In the genomic region with DNA sequence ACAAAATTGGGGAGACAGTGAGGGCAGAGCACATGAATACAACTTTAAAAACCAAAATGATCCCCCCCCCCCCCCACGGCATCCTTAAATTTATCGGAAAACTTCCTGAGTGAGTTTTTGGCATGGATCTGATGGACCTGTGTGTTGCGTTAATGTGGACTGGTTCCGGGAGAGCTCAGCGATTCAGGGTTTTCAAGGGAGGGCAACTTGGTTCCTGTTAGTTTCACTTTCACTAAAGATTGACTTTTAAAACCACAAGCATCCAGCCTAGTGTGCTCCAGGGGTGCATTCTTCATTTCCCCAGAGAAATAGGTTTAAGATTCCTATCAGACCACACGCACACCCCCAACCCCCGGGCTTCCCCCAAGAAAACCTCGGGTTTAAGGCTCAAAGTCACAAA, we compare ENCODE assay signal across 8 mouse cellular contexts. TPM values are rescaled to one million over a fixed set of nuclear protein-coding genes. Genes with fewer than 3 reads are reported as not detected.
DNase-seq lines count a peak whose midpoint lies in the region; ATAC-seq and TF ChIP-seq lines count a peak whose summit lies in the region.

No protein-coding gene starts in this region.

- no peaks in the 10 kb centered on the region for H3K36me3 ChIP-seq in spleen, adult 2 months (ENCODE audit: control insufficient read depth, insufficient read depth, low read length)
- H3K36me3 ChIP-seq in forebrain, embryonic 14.5 days (ENCODE audit: control insufficient read depth, insufficient read depth, low read length) = no peaks in the 10 kb centered on the region

- TF ChIP-seq POLR2A in spleen, adult 2 months (IDR thresholded peaks at IDR 0.05; ENCODE audit: low read depth, low read length) = no peak

- H3K27ac ChIP-seq in spleen, adult 2 months (ENCODE audit: insufficient read depth, low read length) = peak overlapping the region; percentile 86; the same call in 1 of the 2 replicates
- H3K27ac ChIP-seq in forebrain, embryonic 14.5 days (ENCODE audit: low read depth, low read length) = no peak overlapping the region

- DNase-seq in spleen, adult 2 months (ENCODE audit: low read depth in 1 of 2, low spot score in 2 of 2) = peak in 1 of 2 experiments; percentile 29
- no peak for DNase-seq in spleen, postnatal 4 days (ENCODE audit: low spot score in 2 of 2)
- DNase-seq in forebrain, embryonic 14.5 days (ENCODE audit: low spot score) = no peak
- DNase-seq in kidney, adult 18-20 months = peak; percentile 43
- peak; percentile 50 for DNase-seq in lung, postnatal 10 days
- DNase-seq in testis, postnatal 10 days (ENCODE audit: low spot score) = peak; percentile 41
- DNase-seq in urinary bladder, adult 2 months (ENCODE audit: low spot score) = no peak
- DNase-seq in right cerebral cortex, postnatal 25 days = no peak

- peaks cover 17% of the 10 kb centered on the region; the same call in 1 of the 2 replicates for H3K4me1 ChIP-seq in spleen, adult 2 months (ENCODE audit: control insufficient read depth, insufficient read depth, insufficient read length)
- peaks cover 3% of the 10 kb centered on the region; the same call in 1 of the 2 replicates for H3K4me1 ChIP-seq in forebrain, embryonic 14.5 days (ENCODE audit: control insufficient read depth, insufficient read depth, low read length)

- no peak for ATAC-seq in forebrain, embryonic 14.5 days

- TF ChIP-seq CTCF in spleen, adult 2 months (IDR thresholded peaks at IDR 0.05; ENCODE audit: extremely low read depth, insufficient read depth, insufficient read length, insufficient replicate concordance) = no peak

- H3K4me2 ChIP-seq in forebrain, embryonic 14.5 days (ENCODE audit: low read length) = peak overlapping the region; percentile 86

- peak overlapping the region; percentile 73 for H3K4me3 ChIP-seq in spleen, adult 2 months (ENCODE audit: extremely low read depth, insufficient read depth, insufficient read length)
- H3K4me3 ChIP-seq in forebrain, embryonic 14.5 days (ENCODE audit: low read depth, low read length) = peak overlapping the region; percentile 77

- H3K9me3 ChIP-seq in forebrain, embryonic 14.5 days (replicated peaks; ENCODE audit: control insufficient read depth, low read length) = no peaks in the 10 kb centered on the region

- peaks cover 3% of the 10 kb centered on the region for H3K27me3 ChIP-seq in spleen, adult 2 months (ENCODE audit: control insufficient read depth, insufficient read depth, low read length)
- peaks cover 14% of the 10 kb centered on the region; the same call in 1 of the 2 replicates for H3K27me3 ChIP-seq in forebrain, embryonic 14.5 days (replicated peaks; ENCODE audit: control insufficient read depth, insufficient read depth, low read length)

- WGBS in spleen, adult 2 months = under 1% methylated on average over 8 of the region's 8 CpGs
- 55% methylated on average over 8 of the region's 8 CpGs for WGBS in forebrain, embryonic 14.5 days

- H3K9ac ChIP-seq in forebrain, embryonic 14.5 days (ENCODE audit: low read length) = peak overlapping the region; percentile 84

RNA-seq across cellular contexts. Expression of a gene that starts 1.2 kb away (rescaled TPM):
- polyA plus RNA-seq in spleen, adult 2 months (2012; rRNA removed) = 1.7 and 2.0 TPM in 2 replicates
- 5.9 and 6.5 TPM in 2 replicates for polyA plus RNA-seq in forebrain, embryonic 14.5 days (2014; fragmentation: Nextera tagmentation; extraction: Ambion mirVana)
- 2.5 and 6.6 TPM in 2 replicates for polyA plus RNA-seq in urinary bladder, adult 2 months (2012; rRNA removed)

RNA-seq across cellular contexts. Expression of a gene that starts 1.4 kb away (rescaled TPM):
- polyA plus RNA-seq in spleen, adult 2 months (2012; rRNA removed) = 53.8 and 54.4 TPM in 2 replicates
- 2.8 and 4.6 TPM in 2 replicates for polyA plus RNA-seq in forebrain, embryonic 14.5 days (2014; fragmentation: Nextera tagmentation; extraction: Ambion mirVana)
- polyA plus RNA-seq in urinary bladder, adult 2 months (2012; rRNA removed) = 18.5 and 22.7 TPM in 2 replicates

Comparison
In these comparisons a context has a peak if more than half of its experiments do, and no peak if none do; other contexts are left out.
1. DNase-seq: peak in kidney, adult 18-20 months (single experiment), lung, postnatal 10 days (single experiment) and testis, postnatal 10 days (single experiment); none in spleen, postnatal 4 days (0 of 2), forebrain, embryonic 14.5 days (single experiment), urinary bladder, adult 2 months (single experiment) and right cerebral cortex, postnatal 25 days (single experiment).